Mouse (Mus musculus): ENCODE measurements around the gene Rpgrip1l.

- TF ChIP-seq EP300 (IDR thresholded peaks at IDR 0.05; ENCODE audit: low read length) (no peak), ZMIZ1 (IDR thresholded peaks at IDR 0.05; ENCODE audit: low read depth, low read length) (no peak), POLR2A (IDR thresholded peaks at IDR 0.05; ENCODE audit: low read depth, low read length) (no peak), JUND (conservative IDR thresholded peaks at IDR 0.05; ENCODE audit: low read depth, low read length) (no peak), CTCF (conservative IDR thresholded peaks at IDR 0.05 in 1 of 2, IDR thresholded peaks at IDR 0.05 in 1 of 2; ENCODE audit: low read depth in 2 of 2, low read length in 2 of 2) (no peak), RAD21 (IDR thresholded peaks at IDR 0.05; ENCODE audit: low read depth, low read length) (no peak), ZNF384 (IDR thresholded peaks at IDR 0.05; ENCODE audit: low read depth, low read length) (no peak), KAT2A (IDR thresholded peaks at IDR 0.05; ENCODE audit: insufficient replicate concordance, low read length) (no peak)
Observed at GRCm38 (mm10) chr8:91359511-91359910, 46.4 kb upstream of the Rpgrip1l start.

Measured in CH12.LX (cell line).